Mouse (Mus musculus) kidney, embryonic 15.5 days (tissue): ENCODE data around the gene Abhd17a. TPM values are rescaled to one million over a fixed set of nuclear protein-coding genes. Genes with fewer than 3 reads are reported as not detected.

Experiments
- ATAC-seq: fragments of 200-750 bp; cut with Nextera tagmentation; replicated peaks from 2 replicates; pipeline ENCODE4 v1.8.0; 2017; ENCODE audit warnings: moderate TSS enrichment; ENCODE audit not compliant: low FRiP score
- H3K27ac ChIP-seq: fragments of 300-500 bp; sonication (generic); 2 replicates; pipeline ENCODE4 v1.5.1; 2015; ENCODE audit warnings: mild to moderate bottlenecking, inconsistent platforms
- H3K27me3 ChIP-seq: fragments of 300-500 bp; sonication (generic); 2 replicates; pipeline ENCODE4 v1.6.1; 2015; ENCODE audit warnings: inconsistent platforms
- H3K36me3 ChIP-seq: fragments of 300-500 bp; sonication (generic); 2 replicates; pipeline ENCODE4 v1.6.1; 2015; ENCODE audit warnings: inconsistent platforms
- H3K4me1 ChIP-seq: fragments of 300-500 bp; sonication (generic); 2 replicates; pipeline ENCODE4 v1.6.1; 2015; ENCODE audit warnings: inconsistent platforms
- H3K4me2 ChIP-seq: fragments of 300-500 bp; sonication (generic); 2 replicates; pipeline ENCODE4 v1.6.1; 2015; ENCODE audit warnings: moderate library complexity, mild to moderate bottlenecking, inconsistent platforms
- H3K4me3 ChIP-seq: fragments of 300-500 bp; sonication (generic); replicated peaks from 2 replicates; pipeline ENCODE4 v1.5.1; 2015; ENCODE audit warnings: mild to moderate bottlenecking, inconsistent platforms
- H3K9ac ChIP-seq: fragments of 300-500 bp; sonication (generic); 2 replicates; pipeline ENCODE4 v1.6.1; 2015; ENCODE audit warnings: mild to moderate bottlenecking, inconsistent platforms
- H3K9me3 ChIP-seq: fragments of 300-500 bp; sonication (generic); replicated peaks from 2 replicates; pipeline ENCODE4 v1.6.1; 2016; ENCODE audit warnings: inconsistent platforms
- whole genome bisulfite sequencing: fragments of 180-500 bp; shearing (Covaris S2); methylation state at CpG from one replicate; pipeline ENCODE4 v1.1.7; 2015; ENCODE audit warnings: mixed read lengths; 5-methylcytosine and 5-hydroxymethylcytosine counted together
- polyA plus RNA-seq: library from polyadenylated mRNA; unstranded; fragments of >200 nt; fragmentation: Nextera tagmentation; extraction: Ambion mirVana; gene quantifications from 2 replicates; pipeline ENCODE4 v1.2.1, GENCODE M21; 2015

The Abhd17a gene
- 93.5 and 95.4 TPM in 2 replicates for polyA plus RNA-seq

GRCm38 (mm10) chr10:80589879-80590854 is at the start of gene Abhd17a:
TSS of gene Abhd17a (minus strand) at chr10:80590341.
- no peaks in the 10 kb centered on the region for H3K27me3 ChIP-seq
- peak within 1 kb of the TSS; percentile 94 for H3K9ac ChIP-seq
- peak within 1 kb of the TSS; percentile 90 for H3K4me2 ChIP-seq
- peak within 1 kb of the TSS; percentile 97 for H3K4me3 ChIP-seq
- peak; percentile 95 for ATAC-seq
- H3K36me3 ChIP-seq = peaks cover 14% of the 10 kb centered on the region
- H3K4me1 ChIP-seq = peaks cover 42% of the 10 kb centered on the region
- H3K9me3 ChIP-seq = no peaks in the 10 kb centered on the region
- H3K27ac ChIP-seq = peak within 1 kb of the TSS; percentile 81
- under 1% methylated on average over 71 of the region's 73 CpGs for WGBS

DNA sequence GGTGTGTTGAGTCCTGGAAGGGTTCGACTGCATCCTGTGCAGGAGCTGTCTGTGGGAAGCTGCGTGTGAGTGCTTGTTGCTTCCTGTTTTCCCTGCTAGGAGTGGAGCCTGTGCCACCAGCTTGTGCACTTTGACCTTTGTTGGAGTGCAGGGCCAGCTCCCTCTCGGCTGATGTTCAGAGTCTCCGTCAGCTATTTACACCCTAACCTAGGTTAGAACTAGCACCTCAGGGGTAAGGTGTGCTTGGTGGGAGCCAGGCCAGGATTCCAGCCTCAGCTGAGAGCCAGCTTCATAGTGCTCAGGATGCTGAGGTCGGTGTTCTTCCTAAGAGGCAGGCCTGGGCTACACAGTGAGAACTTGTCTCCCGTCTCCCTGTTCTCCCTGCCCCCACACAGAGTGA is 45.2 kb upstream of the Abhd17a start:
- no peak for ATAC-seq
- H3K4me2 ChIP-seq = no peak overlapping the region
- WGBS = 86% methylated on average over 6 of the region's 6 CpGs

GRCm38 (mm10) chr10:80628925-80629324 is 38.8 kb upstream of the Abhd17a start:
- Histone ChIP-seq H3K4me2 (no peak overlapping the region), H3K4me1 (peaks cover 63% of the 10 kb centered on the region), H3K27ac (peak overlapping the region; percentile 78), H3K9ac (no peak overlapping the region), H3K9me3 (no peaks in the 10 kb centered on the region), H3K27me3 (no peaks in the 10 kb centered on the region), H3K4me3 (no peak overlapping the region), H3K36me3 (peaks cover 31% of the 10 kb centered on the region)
- ATAC-seq = no peak
- WGBS = 77% methylated on average over 9 of the region's 9 CpGs

More for the DNA sequence above, 45.2 kb upstream of the Abhd17a start:
- H3K9me3 ChIP-seq = no peaks in the 10 kb centered on the region
- H3K27ac ChIP-seq = no peak overlapping the region
- 0 out of 2 replicates have a peak, but pooled peaks cover 2% of the 10 kb centered on the region for H3K4me1 ChIP-seq
- no peak overlapping the region for H3K9ac ChIP-seq
- H3K4me3 ChIP-seq = no peak overlapping the region
- H3K36me3 ChIP-seq = peaks cover 72% of the 10 kb centered on the region
- no peaks in the 10 kb centered on the region for H3K27me3 ChIP-seq

DNA sequence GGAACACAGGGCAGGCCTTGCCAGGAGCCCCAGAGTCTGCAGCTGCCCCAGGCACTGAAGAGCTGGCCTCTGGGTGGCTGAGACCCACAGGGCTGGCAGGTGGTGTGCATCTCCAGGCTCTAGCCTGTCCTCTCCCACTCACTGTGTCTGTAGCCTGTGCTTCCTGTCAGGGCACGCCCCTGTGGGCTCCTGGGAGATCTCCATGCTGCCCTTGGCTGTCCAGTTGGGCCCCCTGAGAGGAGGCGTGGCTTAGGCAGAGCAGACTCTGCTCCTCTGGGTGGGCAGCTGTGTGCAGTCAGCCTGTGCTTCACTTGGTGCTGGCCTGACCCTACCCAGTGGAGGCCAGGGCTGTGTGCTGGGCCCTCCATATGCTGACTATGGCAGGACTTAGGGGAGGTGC is 37.5 kb upstream of the Abhd17a start:
- ATAC-seq = peak; percentile 88
- peak overlapping the region; percentile 12 for H3K4me2 ChIP-seq
- no peaks in the 10 kb centered on the region for H3K27me3 ChIP-seq
- WGBS = 19% methylated on average over 2 of the region's 2 CpGs
- H3K27ac ChIP-seq = peak overlapping the region; percentile 78
- H3K4me1 ChIP-seq = peaks cover 70% of the 10 kb centered on the region
- peak overlapping the region; percentile 23; the same call in 1 of the 2 replicates for H3K9ac ChIP-seq
- no peaks in the 10 kb centered on the region for H3K9me3 ChIP-seq
- no peak overlapping the region for H3K4me3 ChIP-seq
- H3K36me3 ChIP-seq = peaks cover 25% of the 10 kb centered on the region

DNA sequence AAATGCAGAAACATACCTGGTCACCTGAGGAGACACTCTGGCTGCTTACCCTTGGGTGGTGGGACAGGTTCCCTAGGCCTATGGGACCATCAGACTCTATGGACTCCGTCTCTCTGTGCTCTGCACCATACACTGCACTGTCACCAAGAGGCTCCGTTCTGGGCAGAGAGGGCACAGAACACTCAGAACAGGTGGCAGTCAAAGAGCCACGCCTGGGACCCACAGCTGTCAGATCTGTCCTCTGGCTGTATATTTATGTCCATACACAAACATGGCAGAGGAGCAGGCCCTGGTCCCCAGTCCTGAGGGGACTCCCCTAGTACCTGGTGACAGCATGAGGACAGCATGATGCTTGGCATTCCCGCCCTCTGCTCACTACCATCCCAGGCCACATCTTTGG is 35.6 kb upstream of the Abhd17a start:
- Histone ChIP-seq H3K27me3 (no peaks in the 10 kb centered on the region), H3K27ac (0 out of 2 replicates have a peak overlapping the region, but pooled peaks have one; percentile 18), H3K9ac (no peak overlapping the region), H3K36me3 (peaks cover 25% of the 10 kb centered on the region), H3K4me1 (peaks cover 78% of the 10 kb centered on the region), H3K9me3 (no peaks in the 10 kb centered on the region), H3K4me2 (no peak overlapping the region), H3K4me3 (no peak overlapping the region)
- WGBS = 85% methylated on average over 4 of the region's 4 CpGs
- ATAC-seq = no peak

GRCm38 (mm10) chr10:80623457-80624191 is 33.5 kb upstream of the Abhd17a start:
- no peak for ATAC-seq

DNA sequence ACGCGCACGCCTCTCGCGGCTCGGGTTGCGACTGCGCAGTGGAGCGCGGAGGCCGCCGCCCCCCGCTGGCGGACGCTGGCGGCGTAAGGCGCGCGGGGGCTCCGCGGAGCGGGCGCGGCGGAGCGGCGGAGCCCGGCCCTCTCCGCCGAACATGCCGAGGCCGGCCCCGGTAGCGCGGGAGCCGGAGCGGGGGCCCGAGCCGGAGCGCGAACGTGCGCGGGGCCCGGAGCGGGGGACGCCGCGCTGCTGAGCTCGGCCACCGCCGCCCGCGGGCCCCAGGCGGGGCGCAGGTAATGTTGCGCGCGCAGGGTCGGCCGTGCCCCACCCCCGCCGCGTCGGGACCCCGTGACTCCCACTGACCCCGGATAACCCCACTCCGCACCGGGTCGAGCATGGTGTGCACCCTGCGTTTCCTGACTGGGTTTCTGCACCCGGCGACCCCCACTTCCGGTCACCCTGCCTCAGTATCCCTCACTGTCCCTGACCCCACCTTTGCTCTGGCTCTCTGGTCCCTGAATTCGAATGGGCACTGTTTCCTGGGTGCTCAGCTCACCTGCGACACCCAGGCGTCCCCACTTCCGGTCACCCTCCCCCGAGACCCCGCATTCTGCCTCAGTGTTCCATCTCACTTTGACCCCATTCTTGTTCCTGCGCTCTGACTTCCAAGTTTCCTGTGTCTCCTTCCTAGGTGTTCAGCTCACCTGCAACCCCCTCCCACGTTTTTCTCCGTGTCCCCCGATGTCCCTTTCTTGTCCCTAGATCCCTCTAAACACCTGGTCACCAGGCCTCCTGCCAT is 32.7 kb upstream of the Abhd17a start, which contains the start of gene Csnk1g2:
Gene Csnk1g2, plus strand, starts transcription at position 178 of the 796 bp plus-strand sequence.
- Histone ChIP-seq H3K4me1 (peaks cover 57% of the 10 kb centered on the region), H3K27ac (peak within 1 kb of the TSS; percentile 98), H3K27me3 (no peaks in the 10 kb centered on the region), H3K9me3 (no peaks in the 10 kb centered on the region), H3K36me3 (peaks cover 6% of the 10 kb centered on the region; the same call in 1 of the 2 replicates), H3K9ac (peak within 1 kb of the TSS; percentile 85), H3K4me3 (peak within 1 kb of the TSS; percentile 81), H3K4me2 (peak within 1 kb of the TSS; percentile 67)
- ATAC-seq = no peak; the same call in 1 of the 2 replicates
- WGBS = under 1% methylated on average over 78 of the region's 85 CpGs

More at GRCm38 (mm10) chr10:80623457-80624191, 33.5 kb upstream of the Abhd17a start:
- Histone ChIP-seq H3K4me2 (peak overlapping the region; percentile 67), H3K27ac (peak overlapping the region; percentile 91), H3K4me3 (peak overlapping the region; percentile 81), H3K9ac (peak overlapping the region; percentile 85), H3K9me3 (no peaks in the 10 kb centered on the region), H3K4me1 (peaks cover 65% of the 10 kb centered on the region), H3K27me3 (no peaks in the 10 kb centered on the region), H3K36me3 (peaks cover 6% of the 10 kb centered on the region; the same call in 1 of the 2 replicates)
- 7% methylated on average over 15 of the region's 15 CpGs for WGBS

DNA sequence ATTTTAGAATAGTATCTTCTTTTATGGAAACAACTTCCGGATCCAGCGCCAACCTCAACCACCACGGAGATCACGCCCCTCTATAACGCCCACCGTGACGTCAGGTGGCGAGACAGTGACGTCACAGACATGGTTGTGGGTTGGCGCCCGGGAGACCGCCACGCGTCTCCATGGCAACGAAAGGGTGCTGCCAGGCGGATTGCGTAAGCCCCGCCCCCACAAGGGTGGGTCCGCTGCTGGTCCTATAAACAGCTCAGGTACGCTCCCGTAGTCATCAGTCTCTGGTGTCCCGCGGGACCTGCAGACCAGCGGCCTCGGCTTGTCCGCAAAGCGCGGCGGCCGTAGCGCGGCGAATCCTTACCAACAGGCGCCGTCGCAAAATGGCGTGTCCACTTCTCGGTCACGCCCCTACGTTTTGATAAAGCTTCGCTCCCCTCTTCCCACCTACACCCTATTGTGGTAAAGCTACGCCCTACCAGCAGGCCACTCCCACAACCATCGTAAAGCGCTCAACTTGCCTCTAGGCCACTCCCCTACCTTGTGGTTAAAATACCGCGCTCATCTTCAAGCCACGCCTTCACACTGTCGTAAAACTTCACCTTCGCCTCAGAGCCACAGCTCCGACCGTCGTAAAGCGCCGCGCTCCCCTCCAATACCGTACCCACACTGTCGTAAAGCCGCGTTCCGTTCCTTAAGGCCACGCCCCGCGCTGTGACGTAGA is 32.0 kb upstream of the Abhd17a start:
- H3K9ac ChIP-seq = peak overlapping the region; percentile 52
- peak; percentile 94 for ATAC-seq
- peak overlapping the region; percentile 81 for H3K4me3 ChIP-seq
- under 1% methylated on average over 64 of the region's 64 CpGs for WGBS
- no peaks in the 10 kb centered on the region for H3K9me3 ChIP-seq
- H3K36me3 ChIP-seq = peaks cover 6% of the 10 kb centered on the region; the same call in 1 of the 2 replicates
- H3K27ac ChIP-seq = peak overlapping the region; percentile 98
- peak overlapping the region; percentile 67 for H3K4me2 ChIP-seq
- H3K4me1 ChIP-seq = peaks cover 50% of the 10 kb centered on the region
- no peaks in the 10 kb centered on the region for H3K27me3 ChIP-seq

DNA sequence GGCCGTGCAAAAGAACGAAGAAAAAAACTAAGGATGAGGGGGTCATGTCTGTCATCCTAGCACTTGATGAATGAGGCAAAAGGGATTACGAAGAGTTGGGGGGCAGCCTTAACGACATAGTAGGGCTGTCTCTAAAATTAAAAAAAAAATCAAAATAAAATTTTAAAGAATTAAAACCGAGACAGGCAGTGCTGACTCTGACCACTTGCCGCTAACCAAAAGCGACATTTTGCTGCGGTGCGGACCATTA is 31.5 kb upstream of the Abhd17a start:
- 2% methylated on average over 9 of the region's 9 CpGs for WGBS
- Histone ChIP-seq H3K4me1 (peaks cover 45% of the 10 kb centered on the region), H3K4me3 (peak overlapping the region; percentile 81), H3K9ac (peak overlapping the region; percentile 52), H3K36me3 (peaks cover 6% of the 10 kb centered on the region; the same call in 1 of the 2 replicates), H3K27ac (peak overlapping the region; percentile 98), H3K27me3 (no peaks in the 10 kb centered on the region), H3K4me2 (peak overlapping the region; percentile 67), H3K9me3 (no peaks in the 10 kb centered on the region)
- no peak for ATAC-seq

- peaks cover 40% of the 10 kb centered on the region for H3K4me1 ChIP-seq
- no peaks in the 10 kb centered on the region for H3K27me3 ChIP-seq
- H3K4me2 ChIP-seq = peak overlapping the region; percentile 67
- WGBS = 42% methylated on average over 16 of the region's 16 CpGs
- peak overlapping the region; percentile 98 for H3K27ac ChIP-seq
- peak overlapping the region; percentile 52 for H3K9ac ChIP-seq
- H3K9me3 ChIP-seq = no peaks in the 10 kb centered on the region
- H3K4me3 ChIP-seq = peak overlapping the region; percentile 81
- ATAC-seq = no peak
- peaks cover 12% of the 10 kb centered on the region; the same call in 1 of the 2 replicates for H3K36me3 ChIP-seq
Observed at GRCm38 (mm10) chr10:80620796-80621689, 30.9 kb upstream of the Abhd17a start.
